Mouse (Mus musculus) embryonic facial prominence, embryonic 11.5 days (tissue): Measurements from ENCODE around the gene Eaf2. TPM values are rescaled to one million over a fixed set of nuclear protein-coding genes. Genes with fewer than 3 reads are reported as not detected.

ENCODE experiments used
- ATAC-seq: fragments of 200-750 bp; cut with Nextera tagmentation; replicated peaks from 2 replicates; pipeline ENCODE4 v1.8.0; 2017; ENCODE audit warnings: low read depth; ENCODE audit not compliant: insufficient number of reproducible peaks, low FRiP score, low TSS enrichment
- DNase-seq: peaks from one replicate; pipeline ENCODE4 v3.0.0-alpha.2; 2015; ENCODE audit warnings: low spot score
- H3K27ac ChIP-seq: fragments of 300-500 bp; sonication (generic); replicated peaks from 2 replicates; pipeline ENCODE4 v1.5.1; 2014; ENCODE audit warnings: mild to moderate bottlenecking, low read depth, low read length, control low read depth
- H3K27me3 ChIP-seq: fragments of 300-500 bp; sonication (generic); 2 replicates; pipeline ENCODE4 v1.6.1; 2014; ENCODE audit warnings: mild to moderate bottlenecking, low read length, moderate library complexity, mixed read lengths; ENCODE audit not compliant: control insufficient read depth, insufficient read depth
- H3K36me3 ChIP-seq: fragments of 300-500 bp; sonication (generic); replicated peaks from 2 replicates; pipeline ENCODE4 v1.6.1; 2014; ENCODE audit warnings: low read depth, mild to moderate bottlenecking, low read length, moderate library complexity, mixed read lengths; ENCODE audit not compliant: control insufficient read depth, insufficient read depth
- H3K4me1 ChIP-seq: fragments of 300-500 bp; sonication (generic); 2 replicates; pipeline ENCODE4 v1.6.1; 2014; ENCODE audit warnings: low read length, mixed read lengths; ENCODE audit not compliant: control insufficient read depth, insufficient read depth
- H3K4me2 ChIP-seq: fragments of 300-500 bp; sonication (generic); 2 replicates; pipeline ENCODE4 v1.6.1; 2014; ENCODE audit warnings: low read depth, mild to moderate bottlenecking, control low read depth, low read length, moderate library complexity
- H3K4me3 ChIP-seq: fragments of 300-500 bp; sonication (generic); 2 replicates; pipeline ENCODE4 v1.5.1; 2014; ENCODE audit warnings: low read depth, low read length, control low read depth
- H3K9ac ChIP-seq: fragments of 300-500 bp; sonication (generic); replicated peaks from 2 replicates; pipeline ENCODE4 v1.6.1; 2014; ENCODE audit warnings: mild to moderate bottlenecking, control low read depth, low read length
- H3K9me3 ChIP-seq: fragments of 300-500 bp; sonication (generic); replicated peaks from 2 replicates; pipeline ENCODE4 v1.6.1; 2016; ENCODE audit warnings: mild to moderate bottlenecking, low read length, inconsistent platforms, mixed read lengths; ENCODE audit not compliant: control insufficient read depth
- WGBS: fragments of 180-500 bp; shearing (Covaris S2); extraction: QIAGEN DNeasy Blood & Tissue Kit; methylation state at CpG from one replicate; pipeline ENCODE4 v1.1.7; 2014; 5-methylcytosine and 5-hydroxymethylcytosine counted together
- microRNA-seq: library from miRNA; unstranded; fragments of <30 nt; microRNA quantifications from one replicate; pipeline ENCODE4, GENCODE M21; 2016; ENCODE audit warnings: borderline number of aligned reads
- polyA plus RNA-seq: library from polyadenylated mRNA; unstranded; fragments of >200 nt; fragmentation: Nextera tagmentation; extraction: Ambion mirVana; gene quantifications from 2 replicates; pipeline ENCODE4 v1.2.1, GENCODE M21; 2014

Eaf2 gene
- polyA plus RNA-seq, 1 experiment from 2014 or later: 1.7 TPM

- 70% methylated on average over 2 of the region's 2 CpGs for WGBS
- Histone ChIP-seq H3K27me3 (no peaks in the 10 kb centered on the region), H3K27ac (no peak overlapping the region), H3K9ac (no peak overlapping the region), H3K9me3 (no peaks in the 10 kb centered on the region), H3K4me1 (no peaks in the 10 kb centered on the region), H3K4me2 (no peak overlapping the region), H3K36me3 (no peaks in the 10 kb centered on the region), H3K4me3 (no peak overlapping the region)
- ATAC-seq (no peak), DNase-seq (no peak)
These were observed 127.0 kb downstream of the Eaf2 start for GRCm38 (mm10) chr16:36747767-36748166.

- Histone ChIP-seq H3K9ac (no peak overlapping the region), H3K4me3 (no peak overlapping the region), H3K36me3 (no peaks in the 10 kb centered on the region), H3K4me1 (no peaks in the 10 kb centered on the region), H3K4me2 (no peak overlapping the region), H3K9me3 (no peaks in the 10 kb centered on the region), H3K27me3 (no peaks in the 10 kb centered on the region), H3K27ac (no peak overlapping the region)
- ATAC-seq: no peak
- no peak for DNase-seq
- WGBS: 78% methylated on average over 4 of the region's 4 CpGs
These were observed 127.7 kb downstream of the Eaf2 start for GRCm38 (mm10) chr16:36747068-36747467.

DNA sequence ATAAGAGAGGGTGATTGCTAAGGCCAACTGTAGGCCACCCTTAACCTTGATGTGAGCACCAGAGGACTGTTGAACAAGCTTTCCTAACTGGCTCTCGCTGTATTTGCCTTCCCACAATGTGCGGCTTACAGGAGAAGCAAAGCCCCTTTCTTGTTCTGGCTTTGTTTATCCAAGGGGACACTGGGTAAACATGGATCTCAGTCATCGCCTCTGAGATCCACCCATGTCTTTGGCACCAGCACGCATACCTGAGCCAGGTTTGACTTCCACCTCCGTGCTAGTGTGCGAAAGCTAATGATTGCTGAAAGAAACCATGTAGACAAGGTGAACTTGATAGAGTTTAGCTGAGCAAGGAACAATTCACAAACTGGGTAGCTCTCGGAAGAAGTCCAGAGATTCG, 131.2 kb downstream of the Eaf2 start:
- H3K4me2 ChIP-seq: no peak overlapping the region
- H3K36me3 ChIP-seq: no peaks in the 10 kb centered on the region
- H3K27ac ChIP-seq: no peak overlapping the region
- DNase-seq: no peak
- H3K4me3 ChIP-seq: no peak overlapping the region
- H3K9ac ChIP-seq: no peak overlapping the region
- H3K4me1 ChIP-seq: no peaks in the 10 kb centered on the region
- 86% methylated on average over 8 of the region's 8 CpGs for WGBS
- no peaks in the 10 kb centered on the region for H3K9me3 ChIP-seq
- no peak for ATAC-seq
- no peaks in the 10 kb centered on the region for H3K27me3 ChIP-seq

Small RNAs within 50 kb of the gene (microRNA-seq; reads per million reads assigned to microRNA genes)
- gene Gm22617: not detected

Other genes starting within 250 kb of the Eaf2 start
- 0.60 and 1.4 TPM in 2 replicates for gene Cd86, start 208.9 kb downstream of the Eaf2 start, polyA plus RNA-seq
- 0.88 and 1.0 TPM in 2 replicates for gene Ildr1, start 181.0 kb downstream of the Eaf2 start, polyA plus RNA-seq
- 2.3 and 3.9 TPM in 2 replicates for gene Slc15a2, start 90.0 kb downstream of the Eaf2 start, polyA plus RNA-seq
- gene Iqcb1, start 46.6 kb downstream of the Eaf2 start, polyA plus RNA-seq: 85.4 and 85.5 TPM in 2 replicates
- gene Golgb1, start 137 bp upstream of the Eaf2 start, polyA plus RNA-seq: 70.7 and 77.8 TPM in 2 replicates
- gene Hcls1, start 60.0 kb upstream of the Eaf2 start, polyA plus RNA-seq: 1.4 TPM in 2 replicates
- 0.11 TPM in 1 of 2 replicates, not detected in the other for gene Fbxo40, start 115.5 kb upstream of the Eaf2 start, polyA plus RNA-seq
- 10.1 and 11.3 TPM in 2 replicates for gene Polq, start 136.8 kb upstream of the Eaf2 start, polyA plus RNA-seq